ENCODE assay signal across 13 mouse cellular contexts in genomic region chr16:49037771-49038170, GRCm38 (mm10). TPM values are rescaled to one million over a fixed set of nuclear protein-coding genes. Genes with fewer than 3 reads are reported as not detected.
"Had no signal": no experiment of that assay in that cellular context is flagged by ENCODE, and none has a peak within 500 bp of the region (broad histone marks: within the 10 kb centered on the region; RNA-seq: fewer than 3 reads in every experiment).

No protein-coding gene starts in this region.

- DNase-seq: retina, postnatal 1 day; right cerebral cortex, adult 18-20 months; right cerebral cortex, postnatal 14 days; right cerebral cortex, postnatal 25 days; right cerebral cortex, postnatal 4 days; spleen, adult 18-20 months; thymus, adult 18-20 months; thymus, adult 2 months; thymus, postnatal 14 days; thymus, postnatal 25 days; thymus, postnatal 36 days; thymus, postnatal 4 days had no signal

RNA-seq across cellular contexts. Expression of gene Myh15, which starts 19.5 kb away (rescaled TPM):
- total RNA-seq: neutrophil, adult 5-6 weeks had no signal
